Mouse (Mus musculus) C2C12 (cell line): ENCODE data around the gene Abcb10. TPM values are rescaled to one million over a fixed set of nuclear protein-coding genes. Genes with fewer than 3 reads are reported as not detected.
"Not testable (repeated sequence)": the region's sequence is repeated elsewhere in the genome, so short reads cannot be mapped to it uniquely, and the experiment has no call there.

Experiments
- H3K27me3 ChIP-seq: one replicate; pipeline ENCODE4 v1.6.1; 2011; ENCODE audit not compliant: control insufficient read depth, insufficient read depth, insufficient read length
- H3K36me3 ChIP-seq: one replicate; pipeline ENCODE4 v1.6.1; 2011; ENCODE audit not compliant: control insufficient read depth, insufficient read depth
- H3K4me3 ChIP-seq: one replicate; pipeline ENCODE4 v1.5.1; 2011; ENCODE audit warnings: mild to moderate bottlenecking, control low read depth; ENCODE audit not compliant: poor library complexity, insufficient read depth, severe bottlenecking
- H3K79me2 ChIP-seq: one replicate; pipeline ENCODE4 v1.6.1; 2011; ENCODE audit not compliant: control insufficient read depth, insufficient read depth
- H3K79me3 ChIP-seq: one replicate; pipeline ENCODE4 v1.6.1; 2011; ENCODE audit warnings: low read depth, control low read depth
- H3ac ChIP-seq: one replicate; pipeline ENCODE3; 2011; ENCODE audit warnings: low read depth; ENCODE audit not compliant: control insufficient read depth, insufficient read length
- CEBPB ChIP-seq: IDR thresholded peaks from one replicate; pipeline ENCODE4 v1.6.1; 2011; ENCODE audit warnings: low read depth, mild to moderate bottlenecking, control low read depth, moderate library complexity
- CTCF ChIP-seq: IDR thresholded peaks from one replicate; pipeline ENCODE4 v1.5.1; 2011; ENCODE audit not compliant: control insufficient read depth, insufficient read depth, insufficient read length
- FOSL1 ChIP-seq: IDR thresholded peaks from one replicate; pipeline ENCODE4 v1.8.0; 2011; ENCODE audit warnings: mild to moderate bottlenecking, low read length; ENCODE audit not compliant: poor library complexity, insufficient read depth, severe bottlenecking
- MAX ChIP-seq: IDR thresholded peaks from one replicate; pipeline ENCODE4 v1.6.1; 2011; ENCODE audit warnings: mild to moderate bottlenecking, control low read depth
- MYOD1 ChIP-seq: IDR thresholded peaks from one replicate; pipeline ENCODE4 v1.6.1; 2011; ENCODE audit warnings: low read depth; ENCODE audit not compliant: control insufficient read depth, insufficient read length
- MYOG ChIP-seq: IDR thresholded peaks from one replicate; pipeline ENCODE4 v1.6.1; 2011; ENCODE audit not compliant: control insufficient read depth, insufficient read length; ENCODE audit errors: extremely low read depth
- USF1 ChIP-seq: IDR thresholded peaks from one replicate; pipeline ENCODE4 v1.6.1; 2011; ENCODE audit warnings: low read depth, mild to moderate bottlenecking, control low read depth, moderate library complexity
- polyA plus RNA-seq: library from polyadenylated mRNA; unstranded; fragments of >200 nt; fragmentation: generic; extraction: Trizol; gene quantifications from one replicate; pipeline ENCODE4 v1.2.1, GENCODE M21; 2012; ENCODE audit warnings: missing spikeins

The Abcb10 gene
- polyA plus RNA-seq, 1 experiment, result 8.9 TPM

- H3K36me3 ChIP-seq, result peaks cover 16% of the 10 kb centered on the region
- TF ChIP-seq CEBPB, result no peak
- no peak for TF ChIP-seq MAX
- TF ChIP-seq CTCF, result no peak
- no peak for TF ChIP-seq USF1
- TF ChIP-seq MYOG, result no peak
- TF ChIP-seq MYOD1, result no peak
- TF ChIP-seq FOSL1, result no peak
- peaks cover 79% of the 10 kb centered on the region for H3K79me3 ChIP-seq
- peak overlapping the region; percentile 5 for H3ac ChIP-seq
- no peaks in the 10 kb centered on the region for H3K27me3 ChIP-seq
- H3K79me2 ChIP-seq, result peaks cover 92% of the 10 kb centered on the region
- peak overlapping the region; percentile 8 for H3K4me3 ChIP-seq
Measured at GRCm38 (mm10) chr8:124019782-124020181, 36.9 kb upstream of the Abcb10 start.

DNA sequence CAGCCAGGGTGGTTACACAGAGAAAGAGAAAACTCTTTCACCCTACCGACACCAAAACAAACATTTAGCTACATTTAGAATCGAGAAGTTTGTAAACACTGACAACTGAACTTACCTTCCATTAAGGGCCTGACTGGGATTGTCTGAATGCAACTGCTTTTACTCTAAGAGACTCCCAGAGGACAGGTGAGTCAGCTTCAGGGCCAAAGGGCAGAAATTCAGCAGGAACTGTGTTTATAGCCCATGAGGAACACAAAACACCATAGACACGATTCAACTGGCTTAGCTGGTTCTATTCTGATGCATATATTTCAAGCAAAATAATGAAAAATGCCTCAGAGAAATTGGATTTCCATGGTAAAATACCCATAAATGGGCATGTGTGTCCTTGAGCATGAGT is 31.8 kb upstream of the Abcb10 start:
- H3K79me2 ChIP-seq, result peaks cover 99% of the 10 kb centered on the region
- TF ChIP-seq MYOD1 (no peak), CEBPB (no peak), FOSL1 (no peak), CTCF (no peak), MAX (no peak)
- H3K27me3 ChIP-seq, result no peaks in the 10 kb centered on the region
- peaks cover 86% of the 10 kb centered on the region for H3K79me3 ChIP-seq
- H3K4me3 ChIP-seq, result no peak overlapping the region
- no peak overlapping the region for H3ac ChIP-seq
- H3K36me3 ChIP-seq, result peaks cover 4% of the 10 kb centered on the region

DNA sequence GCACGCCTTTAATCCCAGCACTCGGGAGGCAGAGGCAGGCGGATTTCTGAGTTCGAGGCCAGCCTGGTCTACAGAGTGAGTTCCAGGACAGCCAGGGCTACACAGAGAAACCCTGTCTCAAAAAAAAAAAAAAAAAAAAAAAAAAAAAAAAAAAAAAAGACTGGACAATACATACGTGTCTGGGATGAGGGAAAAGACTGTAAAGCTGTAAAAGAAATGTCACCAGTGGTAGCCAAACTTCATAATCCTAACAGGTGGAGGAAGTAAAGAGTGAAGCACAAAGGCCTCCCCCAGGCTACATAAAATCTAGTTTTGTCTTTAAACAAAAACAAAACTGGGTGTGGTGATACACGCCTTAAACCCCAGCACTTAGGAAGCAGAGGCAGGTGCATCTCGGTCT is 31.4 kb upstream of the Abcb10 start:
- H3K4me3 ChIP-seq, H3ac ChIP-seq, H3K27me3 ChIP-seq, H3K36me3 ChIP-seq: not testable (repeated sequence)
- peaks cover 82% of the 10 kb centered on the region for H3K79me3 ChIP-seq
- H3K79me2 ChIP-seq, result peaks cover 98% of the 10 kb centered on the region

GRCm38 (mm10) chr8:124011989-124012586 is 29.2 kb upstream of the Abcb10 start:
- Histone ChIP-seq H3K79me3 (peaks cover 60% of the 10 kb centered on the region), H3K27me3 (no peaks in the 10 kb centered on the region), H3K4me3 (no peak overlapping the region), H3ac (no peak overlapping the region), H3K36me3 (peaks cover 22% of the 10 kb centered on the region), H3K79me2 (peaks cover 76% of the 10 kb centered on the region)
- no peak for TF ChIP-seq MAX
- TF ChIP-seq CEBPB, result no peak
- TF ChIP-seq MYOD1, result no peak

GRCm38 (mm10) chr8:124011580-124011979 is 28.7 kb upstream of the Abcb10 start:
- Histone ChIP-seq H3K79me2 (peaks cover 71% of the 10 kb centered on the region), H3ac (no peak overlapping the region), H3K4me3 (no peak overlapping the region), H3K79me3 (peaks cover 55% of the 10 kb centered on the region), H3K36me3 (peaks cover 27% of the 10 kb centered on the region), H3K27me3 (no peaks in the 10 kb centered on the region)
- TF ChIP-seq CEBPB, result no peak
- TF ChIP-seq MAX, result no peak
- no peak for TF ChIP-seq CTCF
- TF ChIP-seq FOSL1, result no peak

DNA sequence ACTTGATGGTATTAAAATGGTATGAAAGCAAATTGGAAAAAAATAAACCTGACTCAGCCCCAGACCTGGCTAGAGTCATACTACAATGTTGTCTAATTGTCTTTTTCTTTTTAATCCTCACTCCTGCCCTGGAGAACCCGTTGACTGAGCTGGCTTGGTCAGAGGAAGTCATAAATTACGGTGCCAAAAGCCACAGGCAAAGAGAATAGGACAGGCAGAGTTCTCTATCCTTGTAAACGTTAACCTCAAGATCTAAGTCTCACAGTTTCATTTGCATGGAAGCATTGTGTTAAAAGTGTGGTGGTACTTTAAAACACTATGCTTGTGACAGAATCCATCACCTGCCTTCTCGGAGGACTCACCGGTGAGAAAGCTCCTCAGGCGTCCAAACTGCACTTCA is 24.9 kb upstream of the Abcb10 start:
- Histone ChIP-seq H3K4me3 (no peak overlapping the region), H3K79me3 (peaks cover 21% of the 10 kb centered on the region), H3K36me3 (peaks cover 54% of the 10 kb centered on the region), H3ac (no peak overlapping the region), H3K79me2 (peaks cover 34% of the 10 kb centered on the region), H3K27me3 (no peaks in the 10 kb centered on the region)
- no peak for TF ChIP-seq CEBPB
- TF ChIP-seq MAX, result no peak
- no peak for TF ChIP-seq MYOG
- no peak for TF ChIP-seq FOSL1
- TF ChIP-seq USF1, result no peak
- no peak for TF ChIP-seq CTCF
- no peak for TF ChIP-seq MYOD1
